Mouse (Mus musculus): ENCODE measurements around the gene Maip1.

DNA sequence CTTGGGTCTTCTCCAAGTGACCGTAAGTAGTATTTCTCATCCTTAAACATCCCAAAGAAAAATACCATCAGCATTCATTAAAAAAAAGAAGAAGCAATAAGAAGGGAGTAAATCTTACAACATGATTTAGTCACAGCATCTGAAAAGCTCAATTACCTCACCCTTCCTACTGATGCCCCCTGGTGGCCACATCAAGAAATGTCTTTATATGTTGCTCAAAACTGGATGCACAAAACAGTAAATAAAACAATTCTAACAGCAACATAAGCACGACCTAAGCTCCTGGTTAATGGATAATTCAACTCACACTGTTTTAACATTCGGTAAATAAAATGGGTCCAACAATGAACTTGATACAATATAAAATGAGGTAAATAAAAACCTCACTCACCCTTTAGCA is 12.1 kb upstream of the Maip1 start:
- TF ChIP-seq CTCF (IDR thresholded peaks at IDR 0.05; ENCODE audit: extremely low read depth, insufficient read depth, insufficient read length, insufficient replicate concordance) (no peak), POLR2A (IDR thresholded peaks at IDR 0.05; ENCODE audit: low read depth, low read length) (no peak)

Measured in spleen, adult 2 months (tissue).